Mouse (Mus musculus) mouse trophoblast stem cell (cell line): ENCODE data around the gene Pycr2.
"Not testable (repeated sequence)": the region's sequence is repeated elsewhere in the genome, so short reads cannot be mapped to it uniquely, and the experiment has no call there.

Experiments
- in situ Hi-C, 2 experiments: fragments of 300-500 bp; cut with MseI, MboI; formaldehyde crosslinking; loops; 2 replicates in 1 of 2; 3 replicates in 1 of 2; pipeline ENCODE4 v1.15.1; 2025

Gene Pycr2

GRCm38 (mm10) chr1:180904815-180905080, 655 bp downstream of the Pycr2 start:
- in situ Hi-C loops = loop anchor here in 1 of 2 experiments (10.0 kb wide), 1 partner anchor 70 kb away; no protein-coding TSS in a partner anchor

- in situ Hi-C loops = loop anchor here in 1 of 2 experiments (10.0 kb wide), 1 partner anchor 69 kb away; no protein-coding TSS in a partner anchor
Measured at GRCm38 (mm10) chr1:180905307-180905706, 1.2 kb downstream of the Pycr2 start.

GRCm38 (mm10) chr1:180905876-180906275, 1.8 kb downstream of the Pycr2 start:
- in situ Hi-C loops = loop anchor here in 1 of 2 experiments (10.0 kb wide), 1 partner anchor 69 kb away; no protein-coding TSS in a partner anchor

GRCm38 (mm10) chr1:180906461-180907147, 2.5 kb downstream of the Pycr2 start:
- in situ Hi-C loops = loop anchor here in 1 of 2 experiments (10.0 kb wide), 1 partner anchor 68 kb away; no protein-coding TSS in a partner anchor

- in situ Hi-C loops = no loop called here
Measured at GRCm38 (mm10) chr1:180911138-180911537, 7.0 kb downstream of the Pycr2 start.

GRCm38 (mm10) chr1:180911653-180912287, 7.7 kb downstream of the Pycr2 start:
- in situ Hi-C loops = no loop called here

GRCm38 (mm10) chr1:180912792-180913191, 8.7 kb downstream of the Pycr2 start:
- in situ Hi-C loops = no loop called here

GRCm38 (mm10) chr1:180913797-180914196, 9.7 kb downstream of the Pycr2 start:
- in situ Hi-C loops = no loop called here

GRCm38 (mm10) chr1:180916425-180916824, 12.3 kb downstream of the Pycr2 start:
- in situ Hi-C loops = no loop called here

- in situ Hi-C loops = no loop called here
Measured at GRCm38 (mm10) chr1:180917053-180917452, 13.0 kb downstream of the Pycr2 start.

GRCm38 (mm10) chr1:180919686-180920085, 15.6 kb downstream of the Pycr2 start:
- in situ Hi-C loops = no loop called here

- in situ Hi-C loops = no loop called here
Measured at GRCm38 (mm10) chr1:180922273-180923048, 18.4 kb downstream of the Pycr2 start.

GRCm38 (mm10) chr1:180924737-180925136, 20.6 kb downstream of the Pycr2 start:
- in situ Hi-C loops = no loop called here

GRCm38 (mm10) chr1:180926286-180926685, 22.2 kb downstream of the Pycr2 start:
- in situ Hi-C loops = no loop called here

GRCm38 (mm10) chr1:180929599-180929998, 25.5 kb downstream of the Pycr2 start:
- in situ Hi-C loops = no loop called here

GRCm38 (mm10) chr1:180931106-180931505, 27.0 kb downstream of the Pycr2 start:
- in situ Hi-C loops = no loop called here

- in situ Hi-C loops = no loop called here
Measured at GRCm38 (mm10) chr1:180933659-180934058, 29.6 kb downstream of the Pycr2 start.

GRCm38 (mm10) chr1:180934467-180935419, 30.6 kb downstream of the Pycr2 start, which contains the start of gene Lefty1:
TSS of gene Lefty1 (plus strand) at chr1:180935022.
- in situ Hi-C loops = no loop called here

GRCm38 (mm10) chr1:180936610-180937398, 32.7 kb downstream of the Pycr2 start:
- in situ Hi-C loops = not testable (repeated sequence)

GRCm38 (mm10) chr1:180937631-180938030, 33.5 kb downstream of the Pycr2 start:
- in situ Hi-C loops = not testable (repeated sequence)
